Mouse (Mus musculus): ENCODE measurements around the gene Ubtd2.

DNA sequence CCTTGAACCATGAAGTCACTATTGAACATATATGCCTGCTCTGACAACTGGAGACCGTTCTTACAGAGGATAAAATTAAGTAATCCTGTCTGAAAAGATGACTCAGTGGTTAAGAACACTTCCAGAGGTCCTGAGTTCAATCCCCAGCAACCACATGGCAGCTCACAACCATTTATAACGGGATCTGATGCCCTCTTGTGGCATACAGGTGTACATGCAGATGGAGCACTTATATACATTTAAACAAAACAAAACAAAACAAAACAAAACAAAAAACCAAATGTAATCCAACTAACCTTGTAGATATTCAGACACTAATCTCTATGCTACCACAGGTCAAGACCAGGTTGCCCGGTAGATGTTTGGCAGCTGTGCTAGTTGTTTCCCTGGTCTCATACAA is 32.3 kb downstream of the Ubtd2 start:
- TF ChIP-seq CTCF (IDR thresholded peaks at IDR 0.05; ENCODE audit: insufficient read depth, low read depth, low read length) (no peak), POLR2A (IDR thresholded peaks at IDR 0.05; ENCODE audit: insufficient read depth, low read depth, low read length) (no peak)
